Mouse (Mus musculus) embryo, embryonic 11.5 days (tissue): Measurements from ENCODE around the gene Irgc1.

Experiments
- DNase-seq: peaks from one replicate; pipeline ENCODE4 v3.0.0-alpha.2; 2012; ENCODE audit warnings: low read depth, low spot score

Irgc1 gene

GRCm38 (mm10) chr7:24400082-24400452, 52.0 kb downstream of the Irgc1 start:
- DNase-seq: no peak

- DNase-seq: peak; percentile 100
Observed at GRCm38 (mm10) chr7:24399256-24400081, 52.6 kb downstream of the Irgc1 start, which contains the start of gene Smg9. Smg9 (plus strand) TSS chr7:24399619.

GRCm38 (mm10) chr7:24398364-24398913, 53.7 kb downstream of the Irgc1 start:
- no peak for DNase-seq

- no peak for DNase-seq
Observed at GRCm38 (mm10) chr7:24396832-24397231, 55.3 kb downstream of the Irgc1 start.

GRCm38 (mm10) chr7:24394475-24395161, 57.5 kb downstream of the Irgc1 start:
- DNase-seq: no peak

- no peak for DNase-seq
Observed at GRCm38 (mm10) chr7:24394054-24394453, 58.0 kb downstream of the Irgc1 start.

GRCm38 (mm10) chr7:24391687-24392086, 60.4 kb downstream of the Irgc1 start:
- DNase-seq: no peak

GRCm38 (mm10) chr7:24391077-24391476, 61.0 kb downstream of the Irgc1 start:
- peak; percentile 69 for DNase-seq

GRCm38 (mm10) chr7:24390512-24390911, 61.6 kb downstream of the Irgc1 start:
- DNase-seq: no peak

GRCm38 (mm10) chr7:24389516-24390187, 62.4 kb downstream of the Irgc1 start:
- no peak for DNase-seq

- no peak for DNase-seq
Observed at GRCm38 (mm10) chr7:24387059-24387556, 65.0 kb downstream of the Irgc1 start.

GRCm38 (mm10) chr7:24384827-24385226, 67.3 kb downstream of the Irgc1 start:
- DNase-seq: no peak

- DNase-seq: no peak
Observed at GRCm38 (mm10) chr7:24384070-24384469, 68.0 kb downstream of the Irgc1 start.

- no peak for DNase-seq
Observed at GRCm38 (mm10) chr7:24382730-24383372, 69.2 kb downstream of the Irgc1 start.
